In the genomic region with DNA sequence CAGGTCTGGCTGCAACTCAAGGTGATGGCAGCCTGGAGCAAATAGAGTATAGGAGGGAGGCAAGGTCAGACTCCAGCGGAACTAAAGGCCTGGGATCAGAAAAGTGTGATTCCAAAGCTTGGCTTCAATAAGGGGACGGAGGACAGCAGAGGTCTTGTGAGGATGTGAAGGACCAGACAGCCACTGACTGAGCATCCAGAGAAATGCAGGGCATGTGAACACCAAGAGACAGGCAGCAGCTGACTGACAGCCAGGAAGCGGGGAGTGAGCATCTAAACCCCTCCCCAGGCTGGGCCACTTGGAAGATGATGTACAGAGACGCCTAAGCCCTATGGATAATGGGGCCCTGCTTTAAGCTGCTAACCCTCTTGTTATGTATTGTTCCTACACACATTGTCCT, we compare ENCODE assay signal across 25 mouse cellular contexts. TPM values are rescaled to one million over a fixed set of nuclear protein-coding genes. Genes with fewer than 3 reads are reported as not detected.
A peak's percentile ranks its signal among the peaks of the same experiment; 100 is the strongest.
DNase-seq lines count a peak whose midpoint lies in the region; ATAC-seq and TF ChIP-seq lines count a peak whose summit lies in the region.
"Had no signal": no experiment of that assay in that cellular context is flagged by ENCODE, and none has a peak within 500 bp of the region (broad histone marks: within the 10 kb centered on the region; RNA-seq: fewer than 3 reads in every experiment).

No protein-coding gene starts in this region.

- 70% methylated on average over 4 of the region's 4 CpGs for WGBS in hindbrain, postnatal 0 days
- WGBS in hindbrain, embryonic 13.5 days, result 71% methylated on average over 4 of the region's 4 CpGs
- 91% methylated on average over 4 of the region's 4 CpGs for WGBS in neural tube, embryonic 15.5 days

- no peak overlapping the region for H3K4me3 ChIP-seq in hindbrain, postnatal 0 days (ENCODE audit: low read length)
- no peak overlapping the region for H3K4me3 ChIP-seq in hindbrain, embryonic 13.5 days
- no peak overlapping the region for H3K4me3 ChIP-seq in neural tube, embryonic 15.5 days (replicated peaks)
- H3K4me3 ChIP-seq: forebrain, embryonic 13.5 days; heart, embryonic 12.5 days; heart, embryonic 15.5 days; hindbrain, embryonic 10.5 days had no signal

- H3K4me1 ChIP-seq in hindbrain, postnatal 0 days (ENCODE audit: insufficient read depth, low read length), result no peaks in the 10 kb centered on the region
- peaks cover 9% of the 10 kb centered on the region for H3K4me1 ChIP-seq in hindbrain, embryonic 13.5 days (replicated peaks)
- peaks cover 5% of the 10 kb centered on the region; the same call in 1 of the 2 replicates for H3K4me1 ChIP-seq in neural tube, embryonic 15.5 days
- H3K4me1 ChIP-seq: heart, embryonic 15.5 days had no signal

- no peaks in the 10 kb centered on the region for H3K9me3 ChIP-seq in hindbrain, postnatal 0 days (ENCODE audit: low read length)
- no peaks in the 10 kb centered on the region for H3K9me3 ChIP-seq in hindbrain, embryonic 13.5 days
- no peaks in the 10 kb centered on the region for H3K9me3 ChIP-seq in neural tube, embryonic 15.5 days (replicated peaks)
- H3K9me3 ChIP-seq: forebrain, embryonic 10.5 days; forebrain, embryonic 13.5 days; heart, embryonic 12.5 days; heart, embryonic 15.5 days; hindbrain, embryonic 10.5 days had no signal

- no peak for ATAC-seq in hindbrain, postnatal 0 days
- no peak for ATAC-seq in hindbrain, embryonic 13.5 days (ENCODE audit: low FRiP score)
- no peak for ATAC-seq in neural tube, embryonic 15.5 days (ENCODE audit: low FRiP score)
- ATAC-seq: activated CD4-positive, CD25-positive, alpha-beta regulatory T cell, adult 4 months; forebrain, embryonic 13.5 days; forebrain, embryonic 16.5 days had no signal

- H3K4me2 ChIP-seq in hindbrain, postnatal 0 days (ENCODE audit: low read depth, low read length), result peak overlapping the region; percentile 47; the same call in 1 of the 2 replicates
- no peak overlapping the region for H3K4me2 ChIP-seq in hindbrain, embryonic 13.5 days
- peak overlapping the region; percentile 40 for H3K4me2 ChIP-seq in neural tube, embryonic 15.5 days
- H3K4me2 ChIP-seq: forebrain, embryonic 13.5 days; heart, embryonic 12.5 days; heart, embryonic 15.5 days had no signal

- no peaks in the 10 kb centered on the region for H3K27me3 ChIP-seq in hindbrain, postnatal 0 days (ENCODE audit: insufficient read depth, low read length)
- H3K27me3 ChIP-seq in hindbrain, embryonic 13.5 days, result peaks cover 23% of the 10 kb centered on the region
- H3K27me3 ChIP-seq in neural tube, embryonic 15.5 days (replicated peaks), result peaks cover 6% of the 10 kb centered on the region

- no peak for TF ChIP-seq CTCF in hindbrain, postnatal 0 days (IDR thresholded peaks at IDR 0.05; ENCODE audit: low read depth)

- DNase-seq in cerebellum, adult 11-12 months, result peak; percentile 3
- DNase-seq in cerebellum, postnatal 4 days (ENCODE audit: low spot score in 2 of 2), result no peak
- no peak for DNase-seq in hindbrain, postnatal 0 days (ENCODE audit: low spot score)
- no peak for DNase-seq in neural tube, embryonic 10.5 days (ENCODE audit: extremely low spot score, low spot score)
- DNase-seq: adrenal gland, adult 8-10 months; adrenal gland, postnatal 25 days; cerebellum, adult 18-20 months; cerebellum, adult 9-10 months; gastrocnemius, postnatal 10 days; gastrocnemius, postnatal 36 days; heart, postnatal 10 days; heart, postnatal 36 days had no signal

- no peaks in the 10 kb centered on the region for H3K36me3 ChIP-seq in hindbrain, postnatal 0 days (ENCODE audit: insufficient read depth, low read length)
- H3K36me3 ChIP-seq in hindbrain, embryonic 13.5 days, result no peaks in the 10 kb centered on the region
- no peaks in the 10 kb centered on the region for H3K36me3 ChIP-seq in neural tube, embryonic 15.5 days
- H3K36me3 ChIP-seq: forebrain, embryonic 10.5 days; heart, embryonic 12.5 days; heart, embryonic 15.5 days; hindbrain, embryonic 10.5 days had no signal

- no peak overlapping the region for H3K27ac ChIP-seq in hindbrain, postnatal 0 days
- no peak overlapping the region for H3K27ac ChIP-seq in hindbrain, embryonic 13.5 days
- H3K27ac ChIP-seq in neural tube, embryonic 15.5 days (replicated peaks), result no peak overlapping the region
- H3K27ac ChIP-seq: forebrain, embryonic 10.5 days; forebrain, embryonic 13.5 days; heart, embryonic 15.5 days; hindbrain, embryonic 14.5 days had no signal

- H3K9ac ChIP-seq in hindbrain, postnatal 0 days (replicated peaks; ENCODE audit: low read length), result no peak overlapping the region
- no peak overlapping the region for H3K9ac ChIP-seq in hindbrain, embryonic 13.5 days
- no peak overlapping the region for H3K9ac ChIP-seq in neural tube, embryonic 15.5 days (replicated peaks)
- H3K9ac ChIP-seq: forebrain, embryonic 13.5 days; heart, embryonic 12.5 days; heart, embryonic 15.5 days had no signal

RNA-seq across cellular contexts. Expression of a gene that starts 1.3 kb away (rescaled TPM):
- total RNA-seq in hindbrain, postnatal 0 days (2014; rRNA removed), result 1.0 and 1.6 TPM in 2 replicates
- 0.93 TPM in 2 replicates for polyA plus RNA-seq in hindbrain, postnatal 0 days (2015; fragmentation: Nextera tagmentation; extraction: Ambion mirVana)
- polyA plus RNA-seq in hindbrain, embryonic 13.5 days (2015; fragmentation: Nextera tagmentation; extraction: Ambion mirVana), result 0.13 and 0.25 TPM in 2 replicates
- polyA plus RNA-seq in neural tube, embryonic 15.5 days (2015; fragmentation: Nextera tagmentation; extraction: Ambion mirVana), result 0.75 and 0.84 TPM in 2 replicates
- total RNA-seq: gastrocnemius, adult 18-20 months; granulocyte monocyte progenitor cell, adult 5-6 weeks had no signal
- polyA plus RNA-seq: activated CD4-positive, CD25-positive, alpha-beta regulatory T cell, adult 4 months; intestine, embryonic 14.5 days had no signal

RNA-seq across cellular contexts. Expression of a gene that starts 28.2 kb away (rescaled TPM):
- total RNA-seq in hindbrain, postnatal 0 days (2014; rRNA removed), result 33.5 and 47.3 TPM in 2 replicates
- polyA plus RNA-seq in hindbrain, postnatal 0 days (2015; fragmentation: Nextera tagmentation; extraction: Ambion mirVana), result 78.2 and 83.8 TPM in 2 replicates
- 44.1 and 48.8 TPM in 2 replicates for polyA plus RNA-seq in hindbrain, embryonic 13.5 days (2015; fragmentation: Nextera tagmentation; extraction: Ambion mirVana)
- polyA plus RNA-seq in neural tube, embryonic 15.5 days (2015; fragmentation: Nextera tagmentation; extraction: Ambion mirVana), result 68.2 and 79.2 TPM in 2 replicates

RNA-seq across cellular contexts. Expression of a gene that starts 33.5 kb away (rescaled TPM):
- 3.0 and 3.3 TPM in 2 replicates for total RNA-seq in hindbrain, postnatal 0 days (2014; rRNA removed)
- polyA plus RNA-seq in hindbrain, postnatal 0 days (2015; fragmentation: Nextera tagmentation; extraction: Ambion mirVana), result 2.3 and 2.7 TPM in 2 replicates
- 0.56 and 0.57 TPM in 2 replicates for polyA plus RNA-seq in hindbrain, embryonic 13.5 days (2015; fragmentation: Nextera tagmentation; extraction: Ambion mirVana)
- 1.0 and 1.6 TPM in 2 replicates for polyA plus RNA-seq in neural tube, embryonic 15.5 days (2015; fragmentation: Nextera tagmentation; extraction: Ambion mirVana)
- total RNA-seq: gastrocnemius, postnatal 10 days; gastrocnemius, postnatal 36 days had no signal
- polyA plus RNA-seq: activated CD4-positive, CD25-positive, alpha-beta regulatory T cell, adult 4 months had no signal

RNA-seq across cellular contexts. Expression of a gene that starts 57.6 kb away (rescaled TPM):
- total RNA-seq in hindbrain, postnatal 0 days (2014; rRNA removed), result 0.52 TPM in 1 of 2 replicates, not detected in the other
- 0.16 and 0.29 TPM in 2 replicates for polyA plus RNA-seq in hindbrain, postnatal 0 days (2015; fragmentation: Nextera tagmentation; extraction: Ambion mirVana)
- polyA plus RNA-seq in hindbrain, embryonic 13.5 days (2015; fragmentation: Nextera tagmentation; extraction: Ambion mirVana), result 0.22 and 0.25 TPM in 2 replicates
- 0.37 and 1.4 TPM in 2 replicates for polyA plus RNA-seq in neural tube, embryonic 15.5 days (2015; fragmentation: Nextera tagmentation; extraction: Ambion mirVana)
